Mouse (Mus musculus) bone marrow macrophage, adult 2 months (primary cell): ENCODE data around the gene Atxn7.

Experiments used
- CTCF ChIP-seq: IDR thresholded peaks from 2 replicates; pipeline ENCODE4 v1.5.1; 2012; ENCODE audit warnings: low read depth, mild to moderate bottlenecking, low read length, moderate library complexity
- POLR2A ChIP-seq: IDR thresholded peaks from 2 replicates; pipeline ENCODE4 v1.6.1; 2012; ENCODE audit warnings: mild to moderate bottlenecking, low read depth, low read length, borderline replicate concordance

GRCm38 (mm10) chr14:14083811-14084210 lies 122.6 kb downstream of the Atxn7 start:
- TF ChIP-seq POLR2A (no peak), CTCF (no peak)
